Mouse (Mus musculus) limb, embryonic 11.5 days (tissue): ENCODE data around the gene Gng3. TPM values are rescaled to one million over a fixed set of nuclear protein-coding genes. Genes with fewer than 3 reads are reported as not detected.
"Not testable (repeated sequence)": the region's sequence is repeated elsewhere in the genome, so short reads cannot be mapped to it uniquely, and the experiment has no call there.

ENCODE experiments used
- ATAC-seq: fragments of 200-750 bp; cut with Nextera tagmentation; 2 replicates; pipeline ENCODE4 v1.8.0; 2017; ENCODE audit warnings: low read depth; ENCODE audit not compliant: insufficient number of reproducible peaks, low FRiP score, low TSS enrichment
- DNase-seq: peaks from one replicate; pipeline ENCODE4 v3.0.0-alpha.2; 2015; ENCODE audit warnings: low spot score
- H3K27ac ChIP-seq: fragments of 300-500 bp; sonication (generic); replicated peaks from 2 replicates; pipeline ENCODE4 v1.5.1; 2014; ENCODE audit warnings: low read depth, mild to moderate bottlenecking, low read length
- H3K27me3 ChIP-seq: fragments of 300-500 bp; sonication (generic); 2 replicates; pipeline ENCODE4 v1.6.1; 2014; ENCODE audit warnings: mild to moderate bottlenecking, low read length, mixed read lengths; ENCODE audit not compliant: control insufficient read depth, insufficient read depth
- H3K36me3 ChIP-seq: fragments of 300-500 bp; sonication (generic); 2 replicates; pipeline ENCODE4 v1.6.1; 2014; ENCODE audit warnings: mild to moderate bottlenecking, low read length, moderate library complexity, mixed read lengths; ENCODE audit not compliant: control insufficient read depth, insufficient read depth
- H3K4me1 ChIP-seq: fragments of 300-500 bp; sonication (generic); 2 replicates; pipeline ENCODE4 v1.6.1; 2014; ENCODE audit warnings: low read length, mixed read lengths; ENCODE audit not compliant: control insufficient read depth, insufficient read depth
- H3K4me2 ChIP-seq: fragments of 300-500 bp; sonication (generic); 2 replicates; pipeline ENCODE4 v1.6.1; 2014; ENCODE audit warnings: low read depth, mild to moderate bottlenecking, moderate library complexity; ENCODE audit not compliant: severe bottlenecking
- H3K4me3 ChIP-seq: fragments of 300-500 bp; sonication (generic); 2 replicates; pipeline ENCODE4 v1.5.1; 2014; ENCODE audit warnings: low read depth, low read length
- H3K9ac ChIP-seq: fragments of 300-500 bp; sonication (generic); 2 replicates; pipeline ENCODE4 v1.6.1; 2014; ENCODE audit warnings: mild to moderate bottlenecking, low read length
- H3K9me3 ChIP-seq: fragments of 300-500 bp; sonication (generic); 2 replicates; pipeline ENCODE4 v1.6.1; 2016; ENCODE audit warnings: low read length; ENCODE audit not compliant: control insufficient read depth
- WGBS: fragments of 180-500 bp; shearing (Covaris S2); extraction: QIAGEN DNeasy Blood & Tissue Kit; methylation state at CpG from one replicate; pipeline ENCODE4 v1.1.7; 2014; 5-methylcytosine and 5-hydroxymethylcytosine counted together
- polyA plus RNA-seq: library from polyadenylated mRNA; unstranded; fragments of >200 nt; fragmentation: Nextera tagmentation; extraction: Ambion mirVana; gene quantifications from 2 replicates; pipeline ENCODE4 v1.2.1, GENCODE M21; 2014

Gng3 gene
- polyA plus RNA-seq, 1 experiment from 2014 or later: 9.6 TPM

DNA sequence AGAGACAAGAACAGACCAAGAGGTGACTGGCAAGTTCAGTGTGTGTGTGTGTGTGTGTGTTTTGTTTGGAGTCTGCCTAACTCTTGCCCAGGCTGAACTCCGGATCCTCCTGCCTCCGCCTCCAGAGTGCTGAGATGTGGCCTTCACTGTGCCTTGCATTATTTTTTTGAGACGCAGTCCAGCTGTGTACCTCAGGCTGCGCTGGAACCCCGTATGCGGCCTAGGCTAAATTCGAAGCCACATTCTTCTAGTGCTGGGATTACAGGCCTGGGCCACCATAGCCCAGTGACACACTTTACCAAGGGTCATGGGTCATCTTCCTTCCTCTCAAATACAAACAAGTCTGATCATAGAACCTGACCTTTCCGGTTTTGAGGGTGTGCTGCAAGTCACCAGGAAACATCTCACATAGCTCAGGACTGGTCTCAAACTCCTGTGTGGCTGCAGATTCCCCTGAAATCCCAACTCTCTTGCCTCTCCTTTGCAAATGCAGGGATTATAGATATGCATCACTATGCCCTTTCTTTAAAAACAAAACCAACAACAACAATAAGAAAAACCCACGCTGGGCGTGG, 33.4 kb upstream of the Gng3 start:
- Histone ChIP-seq H3K4me2 (peak overlapping the region; percentile 55), H3K9ac (peak overlapping the region; percentile 78), H3K9me3 (no peaks in the 10 kb centered on the region), H3K4me1 (peaks cover 5% of the 10 kb centered on the region; the same call in 1 of the 2 replicates), H3K27me3 (no peaks in the 10 kb centered on the region), H3K4me3 (peak overlapping the region; percentile 74), H3K36me3 (peaks cover 8% of the 10 kb centered on the region), H3K27ac (no peak overlapping the region)
- DNase-seq: no peak
- whole genome bisulfite sequencing: 78% methylated on average over 10 of the region's 10 CpGs
- no peak for ATAC-seq

DNA sequence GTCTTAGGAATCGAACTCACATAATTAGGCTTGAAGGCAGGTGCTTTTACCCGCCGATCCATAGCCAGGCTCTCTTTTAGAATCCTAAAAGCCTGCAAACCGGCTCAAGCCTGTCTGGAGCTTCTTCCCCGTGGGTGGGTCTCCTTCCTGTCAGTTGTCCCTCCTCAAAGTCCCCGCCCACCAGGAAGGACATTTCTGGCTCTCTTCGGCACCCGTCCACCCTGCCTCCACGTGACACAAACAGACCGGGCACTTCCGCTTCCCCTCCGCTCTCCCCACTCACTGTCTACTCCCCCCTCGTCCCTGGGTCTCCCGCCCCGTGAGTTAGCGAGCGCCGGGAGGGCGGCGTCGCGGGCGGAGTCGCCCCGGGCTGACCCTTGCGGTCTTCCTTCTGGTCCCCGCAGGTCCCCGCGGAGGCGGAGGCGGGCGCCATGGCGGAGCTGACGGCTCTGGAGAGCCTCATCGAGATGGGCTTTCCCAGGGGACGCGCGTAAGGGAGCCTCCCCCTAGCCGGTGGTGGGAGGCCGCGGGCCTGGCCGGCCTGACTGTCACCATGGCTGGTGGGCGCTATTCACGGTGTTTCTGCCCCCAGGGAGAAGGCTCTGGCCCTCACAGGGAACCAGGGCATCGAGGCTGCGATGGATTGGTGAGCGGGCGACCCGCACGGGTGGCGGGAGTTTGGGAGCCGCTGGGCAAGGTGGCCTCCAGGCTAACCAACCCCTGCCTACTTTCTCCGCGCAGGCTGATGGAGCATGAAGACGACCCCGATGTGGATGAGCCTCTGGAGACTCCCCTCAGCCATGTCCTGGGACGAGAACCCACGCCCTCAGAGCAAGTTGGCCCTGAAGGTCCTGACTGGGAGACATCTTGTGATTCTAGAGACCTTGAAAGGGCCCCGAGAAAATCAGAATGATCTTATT, 32.5 kb upstream of the Gng3 start, which contains the start of gene Ubxn1:
TSS of gene Ubxn1 (plus strand) at position 230 of the 920 bp plus-strand sequence.
- peak; percentile 95 for ATAC-seq
- peaks cover 5% of the 10 kb centered on the region; the same call in 1 of the 2 replicates for H3K4me1 ChIP-seq
- DNase-seq: peak; percentile 95
- H3K4me2 ChIP-seq: peak within 1 kb of the TSS; percentile 55
- no peaks in the 10 kb centered on the region for H3K9me3 ChIP-seq
- H3K27me3 ChIP-seq: no peaks in the 10 kb centered on the region
- peak within 1 kb of the TSS; percentile 78 for H3K9ac ChIP-seq
- whole genome bisulfite sequencing: under 1% methylated on average over 59 of the region's 59 CpGs
- H3K4me3 ChIP-seq: peak within 1 kb of the TSS; percentile 74
- no peak within 1 kb of the TSS; the same call in 1 of the 2 replicates for H3K27ac ChIP-seq
- peaks cover 8% of the 10 kb centered on the region for H3K36me3 ChIP-seq

DNA sequence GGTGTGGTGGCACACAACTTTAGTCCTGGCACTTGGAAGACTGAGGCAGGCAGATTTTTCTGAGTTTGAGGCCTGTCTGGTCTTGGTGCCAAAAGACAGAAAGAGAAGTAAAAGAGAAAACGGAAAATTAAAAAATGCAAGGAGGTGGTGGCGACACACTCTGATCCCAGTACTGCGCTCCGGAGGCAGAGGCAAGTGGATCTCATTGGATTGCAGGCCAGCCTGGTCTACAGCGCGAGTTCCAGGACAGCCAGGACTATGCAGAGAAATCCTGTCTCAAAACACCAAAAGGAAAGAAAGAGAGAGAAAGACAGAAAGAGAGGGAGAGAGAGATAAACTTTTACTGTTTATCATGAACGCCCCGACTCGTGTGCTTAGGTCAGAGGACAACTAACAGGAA, 31.8 kb upstream of the Gng3 start:
- Histone ChIP-seq H3K27me3 (no peaks in the 10 kb centered on the region), H3K4me1 (peaks cover 5% of the 10 kb centered on the region; the same call in 1 of the 2 replicates), H3K9me3 (no peaks in the 10 kb centered on the region), H3K36me3 (peaks cover 8% of the 10 kb centered on the region), H3K4me3 (peak overlapping the region; percentile 74), H3K9ac (peak overlapping the region; percentile 78), H3K27ac (no peak overlapping the region), H3K4me2 (peak overlapping the region; percentile 55)
- DNase-seq (no peak), ATAC-seq (peak; percentile 1; the same call in 1 of the 2 replicates)
- 58% methylated on average over 9 of the region's 9 CpGs for WGBS

DNA sequence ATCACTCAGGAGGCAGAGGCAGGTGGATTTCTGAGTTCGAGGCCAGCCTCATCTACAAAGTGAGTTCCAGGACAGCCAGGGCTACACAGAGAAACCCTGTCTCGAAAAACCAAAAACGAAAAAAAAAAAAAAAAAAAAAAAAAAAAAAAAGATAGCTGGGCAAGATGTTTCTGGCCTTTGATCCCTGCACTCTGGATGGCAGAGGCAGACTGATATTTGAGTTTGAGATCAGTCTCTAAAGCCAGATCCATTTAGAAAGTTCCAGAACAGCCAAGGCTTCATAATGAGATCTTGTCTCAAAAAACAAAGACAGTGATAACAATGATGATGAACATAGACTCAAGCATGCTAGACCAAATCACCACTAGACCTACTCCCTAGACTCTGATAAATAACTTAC, 31.4 kb upstream of the Gng3 start:
- H3K36me3 ChIP-seq, DNase-seq, H3K4me3 ChIP-seq, H3K27me3 ChIP-seq, H3K9me3 ChIP-seq, ATAC-seq, H3K4me1 ChIP-seq, H3K9ac ChIP-seq, H3K27ac ChIP-seq: not testable (repeated sequence)
- 0 out of 2 replicates have a peak overlapping the region, but pooled peaks have one; percentile 55 for H3K4me2 ChIP-seq
- WGBS: 76% methylated on average over 3 of the region's 3 CpGs

DNA sequence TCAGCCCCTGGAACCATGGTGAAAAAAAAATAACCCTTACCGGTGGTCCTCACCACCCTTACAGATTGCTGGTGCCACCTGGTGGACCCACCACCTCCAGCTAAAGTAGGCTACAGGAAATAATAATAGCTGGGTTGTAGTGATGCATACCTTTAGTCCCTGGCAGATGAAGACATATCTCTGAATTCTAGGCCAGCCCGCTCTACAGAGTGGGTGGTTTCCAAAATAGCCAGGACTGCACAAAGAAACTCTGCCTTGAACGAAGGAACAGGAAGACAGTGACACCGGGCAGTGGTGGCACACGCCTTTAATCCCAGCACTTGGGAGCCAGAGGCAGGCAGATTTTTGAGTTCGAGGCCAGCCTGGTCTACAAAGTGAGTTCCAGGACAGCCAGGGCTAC, 25.3 kb upstream of the Gng3 start:
- Histone ChIP-seq H3K27me3 (no peaks in the 10 kb centered on the region), H3K4me3 (no peak overlapping the region), H3K27ac (no peak overlapping the region), H3K9me3 (no peaks in the 10 kb centered on the region), H3K4me2 (no peak overlapping the region), H3K9ac (no peak overlapping the region), H3K4me1 (no peaks in the 10 kb centered on the region), H3K36me3 (no peaks in the 10 kb centered on the region)
- 83% methylated on average over 6 of the region's 6 CpGs for WGBS
- ATAC-seq: no peak
- DNase-seq: no peak

DNA sequence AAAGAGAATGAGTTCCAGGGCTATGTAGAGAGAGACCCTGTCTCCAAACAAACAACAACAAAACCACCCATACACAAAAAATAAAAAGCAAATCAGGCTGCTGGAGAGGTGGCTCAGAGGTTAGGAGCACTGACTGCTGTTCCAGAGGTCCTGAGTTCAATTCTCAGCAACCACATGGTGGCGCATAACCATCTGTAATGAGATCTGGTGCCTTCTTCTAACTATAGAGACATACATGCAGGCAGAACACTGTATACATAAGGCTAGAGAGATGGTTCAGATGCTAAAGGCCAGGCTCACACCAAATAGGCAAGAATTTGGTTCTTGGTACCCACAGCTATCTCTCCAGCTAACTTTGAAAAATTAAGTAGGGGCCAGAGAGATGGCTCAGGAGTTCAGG, 20.0 kb upstream of the Gng3 start:
- no peak for ATAC-seq
- H3K4me2 ChIP-seq: no peak overlapping the region
- no peaks in the 10 kb centered on the region for H3K9me3 ChIP-seq
- DNase-seq: no peak
- no peak overlapping the region for H3K4me3 ChIP-seq
- WGBS: 16% methylated on average over 1 of the region's 1 CpGs
- no peaks in the 10 kb centered on the region for H3K4me1 ChIP-seq
- no peaks in the 10 kb centered on the region for H3K27me3 ChIP-seq
- no peak overlapping the region for H3K9ac ChIP-seq
- H3K36me3 ChIP-seq: no peaks in the 10 kb centered on the region
- no peak overlapping the region for H3K27ac ChIP-seq

DNA sequence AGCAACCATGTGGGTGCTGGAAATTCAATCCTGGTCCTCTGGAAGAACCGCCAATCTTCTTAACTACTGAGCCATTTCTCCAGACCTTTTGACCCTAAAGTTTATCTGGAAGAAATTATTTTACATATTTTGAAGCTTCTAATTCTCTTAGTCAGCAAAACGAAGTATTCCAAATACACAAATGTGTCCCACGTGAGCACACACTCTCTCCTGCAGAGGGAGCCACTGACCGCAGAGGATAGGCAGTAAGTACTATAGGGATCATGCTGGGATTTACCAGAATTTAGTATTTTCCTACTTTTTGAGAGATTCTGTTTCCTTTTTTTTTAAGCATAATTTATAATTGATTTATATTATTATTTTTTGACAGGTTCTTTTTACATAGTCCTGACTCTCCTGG, 18.7 kb upstream of the Gng3 start:
- no peak for ATAC-seq
- H3K36me3 ChIP-seq: no peaks in the 10 kb centered on the region
- no peak overlapping the region for H3K4me3 ChIP-seq
- peak; percentile 45 for DNase-seq
- H3K27me3 ChIP-seq: no peaks in the 10 kb centered on the region
- no peak overlapping the region for H3K4me2 ChIP-seq
- no peaks in the 10 kb centered on the region for H3K4me1 ChIP-seq
- H3K9ac ChIP-seq: no peak overlapping the region
- no peak overlapping the region for H3K27ac ChIP-seq
- H3K9me3 ChIP-seq: no peaks in the 10 kb centered on the region
- 39% methylated on average over 4 of the region's 4 CpGs for WGBS

DNA sequence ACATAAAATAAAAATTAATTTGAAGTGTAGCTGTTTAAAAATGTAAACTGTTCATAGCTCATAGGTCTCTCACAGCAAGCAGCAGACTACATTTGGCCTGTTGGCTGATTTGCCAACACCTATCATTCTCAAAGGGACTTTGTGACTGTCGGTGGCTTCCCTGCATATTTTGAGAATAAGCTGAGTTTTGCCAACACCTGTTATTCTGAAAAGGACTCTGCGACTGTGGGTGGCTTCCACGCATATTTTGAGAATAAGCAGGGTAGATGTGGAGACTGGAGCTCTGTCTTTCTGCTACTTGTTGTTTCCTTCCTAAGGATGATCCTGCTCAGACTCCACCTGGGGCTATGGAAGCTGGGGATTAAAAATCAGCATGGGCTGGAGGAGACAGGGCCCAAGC, 14.1 kb upstream of the Gng3 start:
- no peak overlapping the region for H3K4me3 ChIP-seq
- DNase-seq (no peak), ATAC-seq (no peak)
- no peak overlapping the region for H3K4me2 ChIP-seq
- H3K4me1 ChIP-seq: 0 out of 2 replicates have a peak, but pooled peaks cover 4% of the 10 kb centered on the region
- no peak overlapping the region for H3K9ac ChIP-seq
- no peak overlapping the region for H3K27ac ChIP-seq
- H3K9me3 ChIP-seq: no peaks in the 10 kb centered on the region
- no peaks in the 10 kb centered on the region for H3K27me3 ChIP-seq
- H3K36me3 ChIP-seq: 0 out of 2 replicates have a peak, but pooled peaks cover 2% of the 10 kb centered on the region
- WGBS: 88% methylated on average over 3 of the region's 3 CpGs
